Mouse (Mus musculus) forebrain, embryonic 10.5 days (tissue): Measurements from ENCODE around the gene Gm6351. TPM values are rescaled to one million over a fixed set of nuclear protein-coding genes. Genes with fewer than 3 reads are reported as not detected.
"Not testable (repeated sequence)": the region's sequence is repeated elsewhere in the genome, so short reads cannot be mapped to it uniquely, and the experiment has no call there.

Experiments used
- DNase-seq: peaks from one replicate; pipeline ENCODE4 v3.0.0-alpha.2; 2017; ENCODE audit warnings: low spot score; ENCODE audit errors: extremely low spot score
- H3K27ac ChIP-seq: fragments of 300-500 bp; sonication (generic); 2 replicates; pipeline ENCODE4 v1.5.1; 2016; ENCODE audit warnings: mild to moderate bottlenecking
- H3K27me3 ChIP-seq: fragments of 300-500 bp; sonication (generic); 2 replicates; pipeline ENCODE4 v1.6.1; 2016; ENCODE audit warnings: mild to moderate bottlenecking; ENCODE audit not compliant: poor library complexity, severe bottlenecking
- H3K36me3 ChIP-seq: fragments of 300-500 bp; sonication (generic); replicated peaks from 2 replicates; pipeline ENCODE4 v1.6.1; 2016; ENCODE audit warnings: mild to moderate bottlenecking, moderate library complexity
- H3K4me1 ChIP-seq: fragments of 300-500 bp; sonication (generic); 2 replicates; pipeline ENCODE4 v1.6.1; 2016
- H3K4me3 ChIP-seq: fragments of 300-500 bp; sonication (generic); 2 replicates; pipeline ENCODE4 v1.5.1; 2016; ENCODE audit warnings: mild to moderate bottlenecking, moderate library complexity
- H3K9me3 ChIP-seq: fragments of 300-500 bp; sonication (generic); 2 replicates; pipeline ENCODE4 v1.6.1; 2016; ENCODE audit warnings: mild to moderate bottlenecking, moderate library complexity
- WGBS: fragments of 180-500 bp; shearing (Covaris S2); methylation state at CpG from one replicate; pipeline ENCODE4 v1.1.7; 2016; 5-methylcytosine and 5-hydroxymethylcytosine counted together
- polyA plus RNA-seq: library from polyadenylated mRNA; unstranded; fragments of >200 nt; fragmentation: Nextera tagmentation; extraction: Ambion mirVana; gene quantifications from 2 replicates; pipeline ENCODE4 v1.2.1, GENCODE M21; 2016

The Gm6351 gene
- polyA plus RNA-seq = not detected in 2 replicates

- H3K27me3 ChIP-seq, H3K36me3 ChIP-seq, DNase-seq, H3K9me3 ChIP-seq, H3K4me3 ChIP-seq, H3K4me1 ChIP-seq, H3K27ac ChIP-seq: not testable (repeated sequence)
- no CpG with 5 or more reads among the region's 3 CpGs for WGBS
These were observed at the start of gene Gm6351 for GRCm38 (mm10) chr5:94076085-94076484. TSS of gene Gm6351 (plus strand) at chr5:94076385.

DNA sequence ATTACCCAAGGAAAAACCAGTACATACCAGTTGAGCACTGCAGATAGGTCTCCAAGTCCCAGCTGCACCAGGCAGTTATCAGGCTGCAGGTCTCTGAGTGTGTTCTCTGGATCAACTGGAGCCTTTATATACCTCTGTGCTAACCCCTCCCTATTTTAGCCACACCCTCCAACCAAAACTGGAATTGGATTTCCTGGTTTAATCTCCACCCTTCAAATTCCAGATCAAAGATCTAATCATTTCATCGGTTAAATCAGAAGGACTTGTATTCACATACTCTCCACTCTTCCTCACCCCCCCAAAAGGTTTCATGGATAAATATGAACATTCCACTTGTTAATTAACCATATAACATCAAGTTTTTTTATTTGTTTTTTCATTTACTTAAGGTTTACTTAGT, 5.7 kb upstream of the Gm6351 start, which contains the start of gene BC061212:
Gene BC061212, minus strand, starts transcription at position 101 of the 400 bp plus-strand sequence.
- not testable (repeated sequence) for H3K4me1 ChIP-seq, H3K27ac ChIP-seq, DNase-seq, H3K9me3 ChIP-seq, H3K36me3 ChIP-seq, H3K4me3 ChIP-seq, H3K27me3 ChIP-seq
- no CpG with 5 or more reads among the region's 1 CpGs for WGBS

Other genes with a start within 250 kb of the Gm6351 start
- not detected in 2 replicates for gene Gm7792, start 232.6 kb upstream of the Gm6351 start, polyA plus RNA-seq
- gene Gm16429, start 147.3 kb upstream of the Gm6351 start, polyA plus RNA-seq = not detected in 2 replicates
- gene BC061212, start 5.8 kb upstream of the Gm6351 start, polyA plus RNA-seq = not detected in 2 replicates
- gene Gm3106, start 141.6 kb downstream of the Gm6351 start, polyA plus RNA-seq = not detected in 2 replicates
- not detected in 2 replicates for gene A430089I19Rik, start 230.4 kb downstream of the Gm6351 start, polyA plus RNA-seq
- not detected in 2 replicates for gene Gm6502, start 238.1 kb downstream of the Gm6351 start, polyA plus RNA-seq